Mouse (Mus musculus): Measurements from ENCODE around the gene Sap30l. TPM values are rescaled to one million over a fixed set of nuclear protein-coding genes. Genes with fewer than 3 reads are reported as not detected.

Sap30l gene
- total RNA-seq (2021) = 10 to 100 TPM; 45.3 to 49.8 TPM
- long read RNA-seq, experiment 1, transcript Sap30l-201 (4 exons, 1,151 nt) = major isoform, 69 of 74 reads
- long read RNA-seq, experiment 1, partial matches to known transcripts = 1 of 74 reads
- long read RNA-seq, experiment 1, other reads (novel, unspliced or antisense) = 4 of 74 reads
- long read RNA-seq, experiment 2, transcript Sap30l-201 (4 exons, 1,151 nt) = major isoform, 85 of 101 reads
- long read RNA-seq, experiment 2, partial matches to known transcripts = 10 of 101 reads
- long read RNA-seq, experiment 2, other reads (novel, unspliced or antisense) = 6 of 101 reads

DNA sequence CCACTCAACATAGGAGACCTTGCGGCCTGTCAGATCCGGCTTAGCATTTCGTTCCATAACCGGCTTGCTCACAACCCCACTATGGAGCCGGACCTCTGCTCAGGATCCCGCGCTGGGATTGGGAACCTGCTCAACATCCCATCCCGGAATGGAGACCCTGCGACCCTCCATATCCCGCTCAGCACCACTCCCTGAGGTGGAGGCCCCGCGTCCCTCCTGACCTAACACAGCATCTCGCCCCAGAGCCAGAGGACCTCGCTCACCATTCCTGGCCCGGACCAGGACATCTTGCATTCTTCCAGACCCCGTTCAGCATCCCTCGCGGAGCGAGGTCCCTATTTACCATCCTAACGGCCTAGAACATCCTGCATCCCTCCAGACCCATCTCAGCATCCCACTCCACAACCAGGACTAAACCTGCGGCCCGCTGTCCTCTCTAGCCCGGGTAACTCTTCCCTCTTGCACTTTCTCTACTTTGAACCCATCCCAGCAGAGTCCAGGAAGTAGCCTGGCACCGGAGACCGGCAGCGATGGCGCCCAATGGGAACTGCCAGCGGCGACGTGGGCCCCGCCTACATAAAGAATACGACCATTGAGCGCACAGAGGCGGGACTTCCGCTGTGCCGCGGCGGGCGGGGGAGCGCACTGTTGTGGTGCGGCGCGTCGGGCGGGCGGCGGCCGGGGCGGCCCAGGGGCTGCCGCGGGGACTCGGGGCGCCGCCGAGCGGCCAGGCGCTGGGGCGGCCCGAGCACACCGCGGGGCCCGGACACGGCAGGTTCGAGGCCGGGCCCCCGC lies at the start of gene Sap30l:
Gene Sap30l, plus strand, starts transcription at position 667 of the 795 bp plus-strand sequence.
- DNase-seq (ENCODE audit: low spot score in 2 of 2) = peak; percentile 89 to 93

DNA sequence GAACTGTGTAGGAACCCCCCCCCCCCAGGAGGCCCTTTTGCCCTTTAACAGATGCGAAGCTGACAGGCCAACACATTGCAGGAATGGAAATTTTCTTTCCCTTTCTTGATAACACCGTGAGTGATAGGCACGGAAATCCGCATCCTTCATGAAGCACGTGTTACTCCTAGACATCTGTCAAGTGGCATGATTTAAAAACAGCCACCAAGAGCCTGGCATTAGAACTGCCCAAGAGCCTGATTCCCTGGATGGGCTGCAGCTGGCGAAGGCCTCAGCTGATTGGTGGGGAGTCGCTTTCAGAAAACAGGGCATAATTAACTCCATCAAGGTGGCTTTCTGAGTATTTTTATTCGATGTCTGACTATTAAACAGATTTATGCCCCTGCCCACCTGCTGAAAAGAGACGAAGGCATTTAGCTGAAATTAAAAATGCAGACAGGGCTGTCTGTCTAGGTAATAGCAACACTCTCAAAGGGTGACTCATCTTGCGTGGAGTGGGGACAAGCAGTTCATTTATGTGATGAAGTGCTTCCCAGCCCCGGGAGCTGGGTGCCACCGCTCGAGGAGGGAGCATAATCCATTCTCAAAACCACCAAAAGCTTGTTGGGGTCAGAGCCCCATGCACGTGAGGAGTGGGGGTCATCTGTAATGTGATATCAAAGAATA lies 47.8 kb upstream of the Sap30l start:
- DNase-seq (ENCODE audit: low spot score in 2 of 2) = no peak

DNA sequence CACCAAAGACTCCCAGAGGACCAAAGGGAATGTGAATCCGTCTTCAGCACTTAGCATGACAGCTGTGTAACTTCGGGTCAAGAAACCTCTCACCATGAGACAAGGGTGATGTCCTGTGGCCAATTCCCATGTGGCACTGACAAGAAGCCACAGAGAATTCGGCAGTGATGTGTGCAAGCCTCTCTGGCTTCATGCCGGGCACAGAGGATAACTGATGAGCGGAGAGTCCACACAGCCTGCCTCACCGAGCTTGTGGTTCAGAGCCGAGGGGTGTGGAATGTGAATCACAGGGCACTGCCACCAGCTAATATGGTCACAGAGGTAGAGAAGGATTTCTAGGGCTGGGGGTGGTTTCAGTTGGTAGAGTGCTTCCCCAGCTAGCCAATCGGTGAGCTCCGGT lies 42.8 kb upstream of the Sap30l start:
- no peak for DNase-seq (ENCODE audit: low spot score in 2 of 2)

DNA sequence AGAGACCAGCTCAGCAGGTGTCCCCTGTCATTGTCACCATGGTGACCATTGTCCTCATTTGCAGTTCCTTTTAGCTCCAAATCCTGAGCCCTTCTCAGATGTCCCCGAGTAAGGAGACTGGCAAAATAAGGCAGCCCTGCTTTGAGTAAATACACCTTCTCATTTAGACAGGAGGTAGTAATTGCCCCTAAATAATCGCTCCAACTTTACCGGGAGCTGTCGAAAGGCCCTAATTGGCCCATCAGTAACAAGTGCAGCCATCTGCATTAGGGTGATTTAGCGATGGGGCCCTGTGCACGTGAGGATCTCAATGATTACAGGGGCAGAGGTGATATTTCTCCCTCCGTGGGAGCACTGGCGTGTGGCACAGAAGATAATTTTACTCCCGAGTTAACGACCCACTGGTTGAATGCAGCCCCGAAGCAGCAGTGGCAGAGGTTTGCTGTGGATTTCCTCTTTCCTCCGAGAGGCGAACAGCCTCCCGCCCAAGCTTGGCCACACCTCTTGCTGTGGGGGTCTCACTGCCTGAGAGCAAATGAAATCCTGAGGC lies 40.9 kb upstream of the Sap30l start:
- DNase-seq (ENCODE audit: low spot score in 2 of 2) = no peak

DNA sequence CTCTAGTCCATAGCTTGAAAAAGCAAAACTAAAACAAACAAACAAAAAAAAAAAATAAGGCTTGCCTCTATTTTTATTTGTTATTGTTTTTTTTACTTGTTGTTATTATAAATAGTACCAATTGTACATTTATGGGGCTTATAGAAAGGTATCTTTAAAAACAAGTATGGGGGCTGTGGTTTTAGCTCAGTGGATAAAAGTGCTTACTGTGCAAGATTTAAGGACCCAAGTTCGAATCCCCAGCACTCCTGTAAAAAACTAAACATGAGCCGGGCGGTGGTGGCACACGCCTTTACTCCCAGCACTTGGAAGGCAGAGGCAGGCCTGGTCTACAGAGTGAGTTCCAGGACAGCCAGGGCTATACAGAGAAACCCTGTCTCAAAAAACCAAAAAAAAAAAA lies 40.1 kb upstream of the Sap30l start:
- no peak for DNase-seq (ENCODE audit: low spot score in 2 of 2)

DNA sequence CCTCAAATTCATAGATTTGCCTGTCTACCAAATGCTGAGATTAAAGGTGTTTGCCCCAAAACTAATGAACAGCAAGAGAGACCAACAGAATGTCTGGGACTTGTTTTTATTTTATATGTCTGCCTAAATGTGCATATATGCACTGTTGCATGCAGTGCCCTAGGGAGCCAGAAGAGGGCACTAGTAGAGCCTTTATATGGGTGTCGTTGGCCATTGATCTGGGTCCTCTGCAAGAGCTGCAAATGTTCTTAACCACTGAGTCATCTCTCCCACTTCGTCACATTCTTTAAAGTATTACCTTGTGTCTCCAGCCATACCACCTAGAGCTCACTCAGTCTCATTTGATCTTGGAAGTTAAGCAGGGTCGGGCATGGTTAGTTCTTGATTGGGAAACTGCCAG lies 37.3 kb upstream of the Sap30l start:
- DNase-seq (ENCODE audit: low spot score in 2 of 2) = no peak

DNA sequence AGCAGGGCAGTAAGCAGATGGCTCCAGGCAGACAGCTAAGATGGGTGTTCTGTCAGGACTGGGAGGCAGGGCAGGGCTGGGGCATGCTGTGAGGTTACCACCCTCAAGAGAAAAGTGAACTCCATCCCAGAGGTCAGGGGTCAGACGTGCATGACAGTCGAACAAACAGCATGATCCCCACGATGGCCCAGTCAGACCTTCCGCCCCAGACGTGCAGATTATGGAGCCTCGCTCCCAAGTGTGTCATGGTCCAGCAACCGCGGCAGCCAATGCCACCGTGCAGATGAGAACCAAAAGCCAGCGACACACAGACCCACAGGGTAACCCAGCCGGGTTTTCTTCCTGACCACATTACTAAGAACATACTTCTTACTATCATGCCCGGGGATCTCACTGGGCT lies 34.8 kb upstream of the Sap30l start:
- no peak for DNase-seq (ENCODE audit: low spot score in 2 of 2)

DNA sequence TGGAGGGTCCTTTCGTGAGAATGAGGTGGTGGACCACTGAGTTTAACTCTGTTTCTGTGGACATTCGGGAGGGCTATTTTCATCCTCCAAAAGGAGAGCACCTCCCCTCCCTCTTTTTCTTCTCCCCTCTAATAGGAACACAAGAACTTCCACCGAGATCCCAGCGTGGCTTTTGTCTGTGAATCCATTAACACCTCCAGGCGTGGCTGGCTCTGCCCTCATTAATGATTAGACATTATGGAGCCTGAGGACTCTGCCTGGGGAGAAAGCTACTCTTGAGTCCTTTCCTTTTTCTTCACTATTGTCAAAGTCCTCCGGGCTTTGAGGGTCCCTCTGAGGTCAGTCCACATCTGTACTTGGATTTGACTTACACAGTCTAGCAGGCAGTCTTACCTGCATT lies 34.3 kb upstream of the Sap30l start:
- no peak for DNase-seq (ENCODE audit: low spot score in 2 of 2)

DNA sequence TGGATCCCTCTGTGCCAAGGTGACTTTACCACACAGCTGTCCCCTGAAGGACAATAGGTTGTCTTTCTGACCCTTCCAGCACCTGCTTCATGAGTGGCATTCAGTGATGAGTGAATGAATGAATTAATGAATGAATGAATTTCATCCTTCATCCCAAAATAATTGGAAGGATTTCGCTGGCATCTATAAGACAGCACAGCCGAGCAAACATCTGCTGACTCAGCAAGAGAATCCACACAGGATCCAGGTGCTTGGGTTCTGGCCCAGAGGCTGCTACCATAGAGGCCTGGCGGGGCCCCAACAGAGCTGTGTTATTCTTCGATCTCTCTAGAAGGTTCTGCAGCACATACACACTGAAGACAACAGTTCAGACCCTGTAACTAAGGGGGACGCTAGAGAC lies 30.7 kb upstream of the Sap30l start:
- no peak for DNase-seq (ENCODE audit: low spot score in 2 of 2)

DNA sequence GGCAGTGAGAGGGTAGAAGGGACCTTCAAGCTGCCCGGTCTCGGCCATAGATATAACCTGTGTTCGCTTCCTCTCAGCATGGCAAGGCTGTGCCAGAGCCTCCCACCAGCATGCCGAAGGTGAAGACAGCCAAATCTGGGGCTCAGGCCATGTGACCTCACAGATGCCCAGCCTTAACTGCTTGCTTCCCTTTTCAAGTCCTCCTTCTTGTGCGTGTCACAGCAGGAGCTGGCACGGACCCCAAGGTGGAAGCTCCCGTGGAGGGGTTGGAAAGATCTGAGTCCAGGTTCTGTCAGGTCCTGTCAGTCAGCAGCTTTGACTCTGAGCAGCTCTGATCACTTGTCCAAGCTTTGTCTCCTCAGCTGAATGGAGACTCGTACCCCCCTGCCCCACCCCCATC lies 29.8 kb upstream of the Sap30l start:
- DNase-seq (ENCODE audit: low spot score in 2 of 2) = no peak

DNA sequence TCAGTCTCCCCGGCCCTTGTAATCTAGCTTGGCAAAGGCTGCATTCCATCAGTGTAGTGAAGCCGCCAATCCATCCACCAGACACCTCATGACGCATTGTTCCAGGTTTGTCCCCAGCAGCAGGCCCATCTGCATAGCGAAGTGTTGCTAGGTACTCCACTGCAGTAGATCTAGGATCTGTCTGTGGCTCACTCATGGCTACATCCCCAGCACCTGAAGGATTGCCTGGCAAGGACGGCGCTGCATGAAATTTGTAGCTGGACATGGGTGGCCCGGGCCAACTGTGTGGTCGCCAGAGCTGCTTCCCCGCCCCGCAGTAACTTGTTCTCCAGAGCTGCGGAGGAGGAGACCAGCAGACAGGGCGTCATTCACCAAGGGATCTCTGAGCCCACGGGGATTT lies 28.0 kb upstream of the Sap30l start:
- DNase-seq (ENCODE audit: low spot score in 2 of 2) = no peak

DNA sequence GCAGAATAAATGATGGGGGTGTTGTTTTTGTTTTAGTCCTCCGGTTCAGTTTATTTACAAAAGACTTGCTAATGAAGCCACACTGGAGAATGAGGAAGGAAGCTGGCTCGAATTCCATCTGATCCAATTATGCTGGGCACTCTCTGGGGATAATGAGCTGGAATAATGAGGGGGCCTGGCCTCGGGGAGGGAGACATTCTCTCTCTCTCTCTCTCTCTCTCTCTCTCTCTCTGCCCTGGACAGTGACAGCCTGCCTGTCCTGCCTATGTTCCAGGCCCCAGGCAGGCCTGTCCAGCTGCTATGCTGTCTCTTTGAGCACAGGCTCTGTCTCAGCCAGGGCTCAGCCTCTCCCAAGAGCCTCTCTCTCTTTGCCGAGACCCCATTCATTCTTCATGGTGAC lies 27.5 kb upstream of the Sap30l start:
- DNase-seq (ENCODE audit: low spot score in 2 of 2) = no peak

DNA sequence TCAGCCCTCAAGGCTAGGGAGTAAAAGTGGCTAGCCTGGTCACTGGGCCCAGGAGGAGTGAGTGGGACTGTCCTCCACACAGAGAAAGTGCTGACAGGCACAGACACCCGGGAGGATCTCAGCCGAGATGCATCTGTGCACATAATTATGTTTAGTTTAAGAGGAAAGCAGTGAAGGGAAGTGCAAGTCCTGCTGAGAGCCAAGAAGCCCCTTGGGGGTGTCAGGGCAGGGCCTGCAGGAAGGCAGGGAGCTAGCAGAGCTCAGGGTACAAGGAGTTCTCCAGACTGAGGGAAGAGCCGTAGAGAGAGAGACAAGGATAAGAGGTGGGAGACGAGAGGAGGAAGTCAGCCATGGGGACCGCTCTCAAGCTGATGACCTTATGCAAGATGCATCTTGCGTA lies 25.6 kb upstream of the Sap30l start:
- no peak for DNase-seq (ENCODE audit: low spot score in 2 of 2)

DNA sequence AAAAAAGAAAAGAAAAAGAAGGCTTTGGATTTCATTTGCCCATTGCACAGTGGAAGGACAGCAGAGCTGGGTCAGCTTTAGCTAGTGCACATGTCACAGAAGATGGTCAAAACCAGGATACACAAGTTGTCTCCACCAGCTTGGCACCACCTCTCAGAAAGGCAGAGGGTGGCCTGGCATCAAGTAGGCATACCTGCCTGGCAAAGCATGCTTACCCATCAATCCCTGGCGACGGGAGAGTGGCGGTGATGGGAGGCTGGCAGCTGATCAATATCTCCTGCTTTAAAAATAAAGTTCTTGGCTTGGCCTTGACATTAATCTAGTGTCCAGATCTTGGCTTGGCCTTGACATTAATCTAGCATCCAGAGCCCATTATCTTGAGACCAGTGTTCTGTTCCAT lies 24.9 kb upstream of the Sap30l start:
- no peak for DNase-seq (ENCODE audit: low spot score in 2 of 2)

DNA sequence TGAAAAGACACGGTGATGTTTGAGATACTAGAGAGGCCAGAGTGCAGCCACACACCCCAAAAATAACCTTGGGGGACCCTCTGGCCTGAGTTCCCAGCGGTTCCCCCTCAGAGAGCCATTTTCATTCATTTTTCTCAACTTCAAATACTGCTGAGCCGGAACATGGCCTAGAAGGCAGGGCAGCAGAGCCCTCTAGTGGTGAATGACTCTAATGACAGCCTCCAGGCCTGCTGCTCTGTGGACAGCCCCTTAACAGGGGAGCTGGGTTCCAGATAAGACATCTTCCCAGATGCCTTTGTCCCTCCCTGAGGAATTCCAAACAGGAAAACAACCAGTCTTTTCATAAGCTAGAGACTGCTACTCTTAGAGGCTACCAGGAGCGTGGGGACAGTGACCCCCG lies 23.1 kb upstream of the Sap30l start:
- no peak for DNase-seq (ENCODE audit: low spot score in 2 of 2)

DNA sequence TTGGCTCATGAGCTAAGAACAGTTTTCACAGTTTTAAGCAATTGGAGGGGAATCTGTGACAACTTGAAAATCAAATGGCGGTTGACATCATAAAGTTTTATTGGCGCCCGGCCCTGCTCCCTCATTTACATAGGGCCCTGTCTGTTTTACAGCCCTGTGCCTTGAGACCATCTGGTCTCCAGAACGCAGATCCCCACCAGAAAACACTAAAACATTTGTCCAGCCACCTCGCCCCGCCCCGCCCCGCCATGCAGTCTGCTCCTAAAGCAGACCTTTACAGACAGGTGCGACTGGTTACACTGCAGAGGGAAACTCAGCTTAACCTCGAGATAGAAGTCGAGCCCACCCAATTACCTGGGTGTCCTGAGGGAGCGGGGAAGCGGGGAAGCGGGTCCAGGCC lies 21.6 kb upstream of the Sap30l start:
- no peak for DNase-seq (ENCODE audit: low spot score in 2 of 2)

DNA sequence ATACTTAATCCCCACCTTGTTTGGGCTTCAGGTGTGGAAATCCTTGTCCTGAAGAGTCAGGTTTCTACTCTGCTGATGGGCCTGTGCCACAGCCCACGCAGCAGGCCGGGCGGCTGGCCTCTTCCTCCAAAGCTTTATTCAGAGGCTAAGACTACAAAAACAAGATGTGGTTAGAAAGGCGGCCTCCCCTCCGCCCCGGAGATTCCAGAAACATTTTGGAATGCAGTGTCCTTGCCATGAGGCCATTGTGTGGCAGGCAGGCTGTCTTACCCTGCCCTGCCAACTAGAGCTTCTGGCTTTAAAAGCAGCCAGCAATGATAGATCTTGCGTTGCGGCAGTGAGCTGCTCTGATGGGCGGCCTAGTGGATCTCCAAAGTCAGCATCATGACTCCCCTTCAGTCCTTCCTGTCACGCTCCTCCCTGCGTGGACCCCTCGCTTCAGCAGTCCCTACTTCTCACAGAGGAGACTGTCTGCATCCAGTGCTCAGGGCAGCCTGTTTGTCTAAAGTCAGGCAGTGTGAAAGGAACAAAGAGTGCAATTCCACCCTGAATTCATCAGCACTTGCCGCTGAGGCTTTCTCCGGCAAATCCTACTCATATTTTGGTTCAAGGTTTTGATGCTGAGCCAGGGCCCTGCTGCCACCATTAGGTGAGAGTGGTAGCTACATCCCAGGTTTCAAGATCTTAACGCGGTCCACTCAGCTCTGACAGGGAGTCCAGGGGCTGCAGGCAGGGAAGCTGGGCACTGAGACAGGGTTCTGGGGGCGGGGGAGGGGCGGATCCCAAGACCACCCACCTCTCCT lies 14.6 kb upstream of the Sap30l start:
- no peak for DNase-seq (ENCODE audit: low spot score in 2 of 2)

DNA sequence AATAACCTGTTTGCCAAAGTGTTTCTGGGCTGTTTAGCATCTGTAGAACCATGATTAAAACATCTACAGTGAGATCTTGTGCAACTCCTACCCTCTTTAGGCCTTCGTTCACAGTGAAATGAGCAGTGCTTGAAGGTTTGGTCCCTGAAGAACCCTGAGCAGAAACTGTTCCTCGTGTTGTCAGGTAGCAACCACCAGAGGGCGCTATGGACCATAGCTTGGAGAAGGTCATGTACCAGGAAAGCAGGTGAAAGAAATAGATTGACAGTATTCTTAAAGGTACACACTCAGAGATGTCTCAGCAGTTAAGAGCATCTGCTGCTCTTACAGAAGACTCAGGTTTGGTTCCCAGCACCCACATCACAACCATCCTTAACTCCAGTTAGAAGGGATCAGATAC lies 13.5 kb upstream of the Sap30l start:
- DNase-seq (ENCODE audit: low spot score in 2 of 2) = peak in 1 of 2 experiments; percentile 26

DNA sequence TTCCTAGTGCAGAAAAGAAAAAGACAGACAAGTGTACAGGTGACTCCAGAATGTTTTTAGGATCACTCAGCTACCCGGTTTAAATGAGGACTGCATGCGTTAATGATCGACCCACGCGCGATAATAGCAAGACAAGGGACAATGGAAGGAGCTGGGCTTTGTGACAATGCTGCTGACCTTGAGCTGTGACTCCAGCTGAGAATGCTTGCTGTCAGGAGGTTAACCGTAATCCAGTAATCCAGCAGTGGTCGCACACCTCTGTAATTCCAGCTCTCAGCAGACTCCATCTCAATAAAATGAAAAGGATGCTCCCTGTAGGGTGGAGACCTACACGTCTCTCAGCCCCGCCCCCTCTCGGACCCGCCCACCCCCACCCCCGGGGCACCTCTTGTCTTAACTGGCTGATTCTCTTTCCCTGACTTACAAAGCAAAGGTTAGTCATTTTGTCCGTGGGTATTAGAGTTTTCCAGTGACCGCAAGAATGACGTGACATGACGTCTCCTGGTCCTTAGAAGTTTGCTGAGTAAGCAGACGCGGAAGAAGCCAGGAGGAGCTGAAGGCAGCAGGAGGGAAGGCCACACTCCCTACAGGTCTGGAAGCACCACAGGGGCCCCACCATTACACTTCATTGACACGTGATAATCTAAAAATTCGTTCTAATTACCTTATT lies 10.4 kb upstream of the Sap30l start:
- no peak for DNase-seq (ENCODE audit: low spot score in 2 of 2)

DNA sequence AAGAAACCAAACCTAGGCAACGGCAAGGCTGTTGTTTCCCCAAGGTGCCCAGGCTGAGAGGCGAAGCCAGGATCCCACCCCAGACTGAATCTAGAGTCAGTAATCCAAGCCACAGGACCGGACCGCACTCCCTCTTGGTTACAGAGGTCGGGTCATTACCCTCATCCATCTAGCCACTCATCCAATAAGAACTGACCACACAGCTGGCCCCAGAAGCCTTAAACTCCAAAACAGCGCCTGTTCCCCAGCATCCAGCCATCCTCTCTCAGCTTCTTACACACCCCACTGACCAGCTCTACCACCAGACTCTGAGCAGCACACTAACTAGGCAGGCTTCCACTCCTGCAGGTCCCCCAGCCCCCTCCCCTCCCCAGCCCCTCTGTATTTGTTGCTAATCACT lies 6.4 kb upstream of the Sap30l start:
- DNase-seq (ENCODE audit: low spot score in 2 of 2) = no peak

DNA sequence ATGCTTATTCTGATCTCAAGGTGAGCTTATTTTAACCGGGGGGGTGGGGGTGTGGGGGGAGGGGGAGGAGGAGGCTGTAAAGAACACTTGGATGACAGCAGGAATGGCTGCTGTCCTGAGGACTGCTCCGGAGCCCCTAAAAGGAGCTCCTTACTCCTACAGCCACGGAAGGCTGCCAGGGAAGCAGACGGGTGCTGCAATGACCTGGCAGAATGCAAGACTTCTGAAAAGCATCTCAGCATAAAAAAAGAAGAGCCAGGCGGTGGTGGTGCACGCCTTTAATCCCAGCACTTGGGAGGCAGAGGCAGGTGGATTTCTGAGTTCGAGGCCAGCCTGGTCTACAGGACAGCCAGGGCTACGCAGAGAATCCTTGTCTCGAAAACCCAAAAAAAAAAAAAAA lies 3.6 kb upstream of the Sap30l start:
- no peak for DNase-seq (ENCODE audit: low spot score in 2 of 2)
